Comparison of ENCODE assay signal across 27 mouse cellular contexts in the genomic region with DNA sequence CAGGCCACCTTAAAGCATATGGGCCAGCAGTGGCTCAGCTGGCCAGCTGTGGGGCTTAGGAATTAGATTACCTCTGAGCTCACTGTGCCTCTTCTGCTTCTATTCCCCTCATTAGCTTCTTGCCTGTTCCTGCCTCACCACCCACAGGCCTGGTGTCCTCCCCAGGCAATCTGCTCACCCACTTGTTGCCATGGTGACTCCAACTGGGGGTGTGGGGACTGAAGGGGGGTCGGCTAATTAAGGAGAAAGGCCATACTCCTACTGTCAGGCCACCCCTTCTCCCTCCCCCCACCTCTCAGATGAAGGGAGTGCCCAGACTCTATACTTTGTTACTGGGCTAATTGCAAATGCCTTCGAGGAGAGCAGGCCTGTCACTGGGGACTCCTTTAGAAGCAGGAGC. TPM values are rescaled to one million over a fixed set of nuclear protein-coding genes. Genes with fewer than 3 reads are reported as not detected.
DNase-seq lines count a peak whose midpoint lies in the region; ATAC-seq lines count a peak whose summit lies in the region.
"Had no signal": no experiment of that assay in that cellular context is flagged by ENCODE, and none has a peak within 500 bp of the region (broad histone marks: within the 10 kb centered on the region; RNA-seq: fewer than 3 reads in every experiment).

No protein-coding gene starts in this region.

- H3K9ac ChIP-seq in hindbrain, embryonic 11.5 days (ENCODE audit: low read depth, low read length), result no peak overlapping the region
- H3K9ac ChIP-seq in hindbrain, embryonic 14.5 days, result no peak overlapping the region
- H3K9ac ChIP-seq: limb, embryonic 15.5 days; liver, embryonic 14.5 days; lung, embryonic 14.5 days had no signal

- WGBS in hindbrain, embryonic 11.5 days, result 23% methylated on average over 2 of the region's 2 CpGs
- 29% methylated on average over 2 of the region's 2 CpGs for WGBS in hindbrain, embryonic 14.5 days

- DNase-seq in hindbrain, embryonic 11.5 days (ENCODE audit: low spot score), result no peak
- no peak for DNase-seq in hindbrain, embryonic 14.5 days (ENCODE audit: low spot score)
- peak; percentile 51 for DNase-seq in layer of hippocampus, adult 9-11 months
- no peak for DNase-seq in layer of hippocampus, postnatal 25 days (ENCODE audit: extremely low spot score in 1 of 2, low spot score in 1 of 2)
- DNase-seq in retina, postnatal 1 day, result peak; percentile 17
- no peak for DNase-seq in retina, embryonic 14.5 days (ENCODE audit: low spot score)
- no peak for DNase-seq in cerebellum, adult 11-12 months
- DNase-seq: adrenal gland, adult 2 months; B cell, adult 2 months; cerebellum, adult 2 months; cerebellum, postnatal 25 days; heart, postnatal 4 days; kidney, adult 18-20 months; kidney, postnatal 10 days; lung, embryonic 14.5 days; thymus, adult 18-20 months; thymus, postnatal 36 days had no signal

- no peak overlapping the region for H3K4me2 ChIP-seq in hindbrain, embryonic 11.5 days (replicated peaks; ENCODE audit: low read depth, low read length)
- H3K4me2 ChIP-seq in hindbrain, embryonic 14.5 days (replicated peaks), result no peak overlapping the region
- H3K4me2 ChIP-seq: limb, embryonic 15.5 days; lung, embryonic 14.5 days had no signal

- no peaks in the 10 kb centered on the region for H3K9me3 ChIP-seq in hindbrain, embryonic 11.5 days (ENCODE audit: control insufficient read depth, low read length)
- H3K9me3 ChIP-seq in hindbrain, embryonic 14.5 days (ENCODE audit: control insufficient read depth, low read length), result no peaks in the 10 kb centered on the region
- H3K9me3 ChIP-seq: G1E; heart, embryonic 10.5 days; limb, embryonic 15.5 days; megakaryocyte, embryonic 14.5 days had no signal

- no peak overlapping the region for H3K4me3 ChIP-seq in hindbrain, embryonic 11.5 days (ENCODE audit: low read depth, low read length)
- no peak overlapping the region for H3K4me3 ChIP-seq in hindbrain, embryonic 14.5 days (replicated peaks; ENCODE audit: low read length)
- H3K4me3 ChIP-seq: heart, embryonic 10.5 days; left cerebral cortex, adult 2 months; limb, embryonic 15.5 days; megakaryocyte, embryonic 14.5 days; myocyte had no signal

- no peaks in the 10 kb centered on the region; the same call in 1 of the 2 replicates for H3K27me3 ChIP-seq in hindbrain, embryonic 11.5 days (ENCODE audit: control insufficient read depth, insufficient read depth, low read length)
- H3K27me3 ChIP-seq in hindbrain, embryonic 14.5 days (ENCODE audit: control insufficient read depth, insufficient read depth, low read length), result peaks cover 7% of the 10 kb centered on the region; the same call in 1 of the 2 replicates
- H3K27me3 ChIP-seq: CH12.LX had no signal

- peak; percentile 47; the same call in 1 of the 2 replicates for ATAC-seq in hindbrain, embryonic 11.5 days (ENCODE audit: low FRiP score)
- ATAC-seq in hindbrain, embryonic 14.5 days (ENCODE audit: low FRiP score), result no peak; the same call in 1 of the 2 replicates
- ATAC-seq: inflammation-experienced regulatory T-cells, adult 6 months had no signal

- no peak overlapping the region for H3K27ac ChIP-seq in hindbrain, embryonic 11.5 days (ENCODE audit: low read depth, low read length)
- no peak overlapping the region for H3K27ac ChIP-seq in hindbrain, embryonic 14.5 days
- H3K27ac ChIP-seq: heart, embryonic 10.5 days; left cerebral cortex, adult 2 months; limb, embryonic 15.5 days; liver, embryonic 14.5 days had no signal

- no peaks in the 10 kb centered on the region for H3K36me3 ChIP-seq in hindbrain, embryonic 11.5 days (ENCODE audit: control insufficient read depth, insufficient read depth, low read length)
- no peaks in the 10 kb centered on the region for H3K36me3 ChIP-seq in hindbrain, embryonic 14.5 days (replicated peaks; ENCODE audit: control insufficient read depth, insufficient read depth)
- H3K36me3 ChIP-seq: G1E; heart, embryonic 10.5 days; limb, embryonic 15.5 days had no signal

- no peaks in the 10 kb centered on the region for H3K4me1 ChIP-seq in hindbrain, embryonic 11.5 days (replicated peaks; ENCODE audit: control insufficient read depth, insufficient read depth, low read length)
- H3K4me1 ChIP-seq in hindbrain, embryonic 14.5 days (replicated peaks; ENCODE audit: control insufficient read depth, insufficient read depth, low read length), result no peaks in the 10 kb centered on the region
- H3K4me1 ChIP-seq: heart, embryonic 10.5 days; limb, embryonic 15.5 days; megakaryocyte, embryonic 14.5 days had no signal

RNA-seq across cellular contexts. Expression of gene Tmem28, which starts 21.3 kb away (rescaled TPM):
- polyA plus RNA-seq in hindbrain, embryonic 11.5 days (2014; fragmentation: Nextera tagmentation; extraction: Ambion mirVana), result 1.1 and 1.5 TPM in 2 replicates
- polyA plus RNA-seq in hindbrain, embryonic 14.5 days (2014; fragmentation: Nextera tagmentation; extraction: Ambion mirVana), result 2.1 and 2.4 TPM in 2 replicates
- 10 to 100 TPM; 28.8 to 30.5 TPM for total RNA-seq in layer of hippocampus, postnatal 25 days (2021)
- total RNA-seq: CH12.LX; granulocyte monocyte progenitor cell, adult 5-6 weeks; heart, postnatal 4 days had no signal
- polyA plus RNA-seq: G1E; inflammation-experienced regulatory T-cells, adult 6 months; lung, embryonic 14.5 days; myocyte had no signal

Comparison
In these comparisons a context has a peak if more than half of its experiments do, and no peak if none do; other contexts are left out.
1. DNase-seq: peak in layer of hippocampus, adult 9-11 months (single experiment) and retina, postnatal 1 day (single experiment); none in hindbrain, embryonic 11.5 days (single experiment), hindbrain, embryonic 14.5 days (single experiment), layer of hippocampus, postnatal 25 days (0 of 2), retina, embryonic 14.5 days (single experiment) and cerebellum, adult 11-12 months (single experiment).